Mouse (Mus musculus) thymus, postnatal 4 days (tissue): Measurements from ENCODE around the gene Gpr182.
"Not testable (repeated sequence)": the region's sequence is repeated elsewhere in the genome, so short reads cannot be mapped to it uniquely, and the experiment has no call there.

Experiments
- DNase-seq: peaks from one replicate; pipeline ENCODE4 v3.0.0; 2021

Gene Gpr182

GRCm38 (mm10) chr10:127751548-127751947, at the start of gene Gpr182:
Gene Gpr182, minus strand, starts transcription at chr10:127751732.
- no peak for DNase-seq

GRCm38 (mm10) chr10:127800891-127801290, 49.4 kb upstream of the Gpr182 start, which contains the start of gene Rdh16:
Gene Rdh16, plus strand, starts transcription at chr10:127801152.
- no peak for DNase-seq

DNA sequence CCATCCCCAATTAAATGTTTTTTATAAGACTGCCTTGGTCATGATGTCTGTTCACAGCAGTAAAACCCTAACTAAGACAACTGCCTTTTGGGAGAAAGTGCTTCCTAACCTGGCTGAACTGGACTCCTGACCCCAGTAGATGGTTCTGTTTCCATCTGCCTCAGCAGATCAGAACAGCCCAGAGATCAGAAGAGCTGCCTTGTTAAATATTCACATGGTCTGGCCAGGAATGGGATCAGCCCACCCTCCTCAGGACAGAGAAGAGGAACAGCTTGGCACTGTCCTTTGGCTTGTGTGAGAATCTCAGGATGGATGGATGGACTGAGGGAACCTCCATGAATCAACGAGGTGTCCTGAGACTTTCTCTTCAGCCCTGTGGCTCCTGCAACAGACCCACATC, 47.8 kb upstream of the Gpr182 start:
- no peak for DNase-seq

- not testable (repeated sequence) for DNase-seq
Measured at GRCm38 (mm10) chr10:127785411-127785810, 33.9 kb upstream of the Gpr182 start.

DNA sequence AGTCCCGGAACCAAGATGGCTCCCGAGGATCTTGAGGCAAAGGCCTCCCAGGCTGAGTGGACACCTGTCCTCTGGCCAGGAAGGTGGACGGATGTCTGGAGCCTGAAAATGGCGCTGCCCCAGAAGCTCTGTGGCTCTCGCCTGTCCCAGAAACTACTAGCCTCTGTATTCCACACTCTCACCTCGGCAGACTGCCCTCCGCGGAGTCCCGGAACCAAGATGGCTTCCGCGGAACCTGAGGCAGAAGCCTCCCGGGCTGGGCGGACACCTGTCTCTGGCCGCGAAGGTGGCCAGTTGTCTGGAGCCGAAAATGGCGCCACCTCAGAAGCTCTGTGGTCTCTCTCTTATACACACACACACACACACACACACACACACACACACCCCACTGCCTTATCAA, 30.8 kb upstream of the Gpr182 start:
- DNase-seq = not testable (repeated sequence)

GRCm38 (mm10) chr10:127776011-127776410, 24.5 kb upstream of the Gpr182 start, which contains the start of gene Rdh9:
Gene Rdh9, plus strand, starts transcription at chr10:127776386.
- DNase-seq = no peak

GRCm38 (mm10) chr10:127766564-127766963, 15.0 kb upstream of the Gpr182 start:
- DNase-seq = no peak

DNA sequence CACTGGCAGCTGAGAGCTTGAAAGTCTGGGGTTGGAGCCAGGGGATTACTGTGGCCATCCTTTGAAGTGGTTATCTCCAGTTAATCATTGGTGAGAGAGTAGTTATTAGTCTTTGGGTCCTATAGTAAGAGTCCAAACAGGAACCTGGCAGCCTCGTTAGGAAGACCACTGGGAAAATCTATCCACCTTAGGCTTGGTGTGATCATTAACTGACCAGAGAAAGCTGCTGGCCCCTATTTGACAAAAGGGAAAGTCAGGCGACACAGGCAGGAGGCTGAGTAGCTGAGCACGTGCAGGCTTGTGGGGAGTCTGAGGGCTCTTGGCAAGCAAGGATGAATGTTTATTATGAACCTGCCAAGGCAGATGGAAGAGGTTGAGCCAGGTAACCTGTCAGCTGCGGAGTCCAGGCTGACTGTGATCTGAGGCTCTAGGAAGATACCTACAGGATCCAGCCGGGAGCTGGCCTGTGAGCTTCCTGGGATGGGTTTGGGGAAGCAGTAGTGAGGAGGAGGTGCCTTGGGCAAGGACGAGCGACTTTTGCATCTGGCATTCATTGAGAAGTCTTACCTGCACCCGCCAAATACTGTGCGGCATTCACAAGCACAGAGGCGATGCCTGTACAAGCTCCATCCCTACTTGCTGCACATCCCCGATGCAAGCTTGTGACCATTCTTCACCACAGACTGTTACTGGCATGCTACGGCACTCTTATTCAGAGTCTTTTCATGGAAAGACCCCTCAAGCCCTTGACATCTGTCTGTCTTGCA, 12.6 kb upstream of the Gpr182 start:
- DNase-seq = no peak

GRCm38 (mm10) chr10:127762926-127763325, 11.4 kb upstream of the Gpr182 start:
- DNase-seq = not testable (repeated sequence)

- DNase-seq = no peak
Measured at GRCm38 (mm10) chr10:127759181-127760110, 7.9 kb upstream of the Gpr182 start, which contains the start of the genes Rdh1 and Rdh16f1. Gene Rdh1, plus strand, starts transcription at chr10:127759721. Gene Rdh16f1, plus strand, starts transcription at chr10:127759787.

DNA sequence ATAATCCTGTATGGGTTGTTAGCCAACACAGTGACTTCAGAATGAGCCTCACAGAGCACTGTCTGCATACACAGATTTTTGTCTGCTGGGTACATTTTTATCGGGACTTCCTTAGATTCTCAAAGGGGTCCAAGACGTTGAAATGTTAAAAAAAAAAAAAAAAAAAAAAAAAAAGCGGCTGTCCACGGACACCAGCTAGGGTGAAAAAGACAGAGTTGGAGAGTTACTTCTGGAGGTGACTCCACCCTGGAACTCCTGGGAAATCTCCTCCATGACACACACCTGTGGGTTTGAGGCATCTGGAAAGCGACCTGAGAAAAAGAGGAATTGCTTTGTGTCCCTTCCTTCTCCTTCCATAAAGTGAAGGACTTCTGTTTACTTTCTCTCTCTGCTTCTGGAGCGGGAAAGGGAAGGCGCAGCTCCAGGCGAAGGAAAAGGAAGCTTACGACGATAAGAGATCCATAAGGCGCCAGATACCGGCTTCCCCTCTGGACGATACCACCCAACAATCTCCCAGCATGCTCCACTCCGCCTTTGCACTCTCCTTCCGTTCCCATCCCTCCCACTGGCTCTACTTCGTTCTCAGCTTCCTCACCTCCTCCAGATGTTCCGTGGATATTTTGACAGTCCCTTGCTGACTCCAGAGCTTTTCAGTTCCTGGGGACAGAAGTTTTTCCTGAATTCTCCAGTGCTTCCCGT, 4.4 kb upstream of the Gpr182 start:
- no peak for DNase-seq

DNA sequence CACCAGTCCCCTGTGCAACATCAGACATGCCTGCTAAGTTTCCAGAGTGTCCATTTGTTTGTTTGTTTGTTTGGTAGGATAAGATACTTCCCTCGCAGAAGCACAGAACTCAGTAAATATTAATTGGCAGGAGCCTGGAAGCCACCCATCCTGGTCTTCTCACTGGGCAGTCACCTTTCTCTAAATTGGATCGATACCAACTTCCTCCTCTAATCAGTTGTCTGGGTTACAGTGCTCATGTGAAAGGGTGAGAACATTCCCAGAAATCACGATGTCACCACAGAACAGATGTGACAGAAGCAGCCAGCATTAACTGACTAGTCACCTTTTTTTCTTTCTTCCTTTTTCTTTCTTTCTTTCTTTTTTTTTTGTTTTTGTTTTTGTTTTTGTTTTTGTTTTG, 3.7 kb upstream of the Gpr182 start:
- DNase-seq = no peak

- no peak for DNase-seq
Measured at GRCm38 (mm10) chr10:127754566-127755166, 3.1 kb upstream of the Gpr182 start.

- no peak for DNase-seq
Measured at GRCm38 (mm10) chr10:127750136-127750777, 1.3 kb downstream of the Gpr182 start.

GRCm38 (mm10) chr10:127748847-127749612, 2.5 kb downstream of the Gpr182 start:
- DNase-seq = no peak

GRCm38 (mm10) chr10:127747254-127747653, 4.3 kb downstream of the Gpr182 start:
- no peak for DNase-seq

DNA sequence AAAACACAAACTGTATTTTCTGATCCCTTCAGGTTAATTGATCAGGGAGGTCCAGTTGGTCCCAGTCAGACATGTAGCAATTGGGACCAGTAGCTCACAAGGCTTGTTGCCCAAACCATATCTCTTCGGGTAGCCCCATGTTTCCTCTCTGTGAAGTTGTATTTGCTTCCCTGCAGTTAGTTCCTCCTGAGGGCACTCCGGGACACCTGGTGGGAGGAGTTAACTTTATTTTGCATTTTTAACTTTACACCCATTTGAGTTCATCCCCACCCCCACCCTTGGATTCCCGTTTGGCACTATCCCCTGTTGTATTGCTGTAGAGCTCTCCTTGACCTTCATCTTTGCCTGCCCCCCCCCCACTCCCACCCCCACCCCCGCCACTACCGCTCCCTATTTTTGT, 5.6 kb downstream of the Gpr182 start:
- no peak for DNase-seq

GRCm38 (mm10) chr10:127744661-127745060, 6.9 kb downstream of the Gpr182 start:
- peak; percentile 78 for DNase-seq

DNA sequence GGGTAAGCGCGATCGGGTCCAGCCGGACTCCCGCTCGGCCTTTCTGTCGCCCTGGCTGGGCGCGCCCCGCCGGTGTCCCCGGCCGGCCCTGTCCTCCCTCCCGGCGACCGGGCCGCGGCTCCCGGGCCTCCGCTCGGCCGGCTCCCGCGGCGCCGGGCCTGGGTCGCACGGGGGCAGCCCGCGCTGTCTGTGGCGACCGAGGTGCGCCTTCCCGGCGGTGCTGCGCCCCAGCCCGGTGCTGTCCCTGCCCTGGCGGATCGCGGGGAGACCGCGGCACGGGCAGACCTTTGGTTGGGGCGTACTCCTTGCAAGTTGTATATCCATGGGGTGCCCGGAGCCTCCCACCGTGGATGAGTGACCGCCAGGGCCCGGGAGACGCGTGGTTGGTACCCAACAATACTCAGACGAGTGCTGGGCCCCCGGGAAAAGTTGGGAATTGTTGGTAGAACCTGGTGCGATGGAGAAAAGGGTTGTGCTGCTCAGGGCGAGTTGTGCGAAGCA, 11.8 kb downstream of the Gpr182 start:
- DNase-seq = peak; percentile 70

GRCm38 (mm10) chr10:127739083-127739660, 12.4 kb downstream of the Gpr182 start, which contains the start of gene Zbtb39:
Gene Zbtb39, plus strand, starts transcription at chr10:127739538.
- DNase-seq = peak; percentile 91
